Mouse (Mus musculus) heart, embryonic 16.5 days (tissue): Measurements from ENCODE around the gene Nupr1l. TPM values are rescaled to one million over a fixed set of nuclear protein-coding genes. Genes with fewer than 3 reads are reported as not detected.
"Not testable (repeated sequence)": the region's sequence is repeated elsewhere in the genome, so short reads cannot be mapped to it uniquely, and the experiment has no call there.

Experiments
- ATAC-seq: fragments of 200-750 bp; cut with Nextera tagmentation; replicated peaks from 2 replicates; pipeline ENCODE4 v1.8.0; 2017; ENCODE audit warnings: moderate number of reproducible peaks; ENCODE audit not compliant: insufficient read depth, low FRiP score; ENCODE audit errors: extremely low read depth
- H3K27ac ChIP-seq: fragments of 300-500 bp; sonication (generic); 2 replicates; pipeline ENCODE4 v1.5.1; 2014; ENCODE audit warnings: mild to moderate bottlenecking, low read length, control low read depth, moderate library complexity
- H3K27me3 ChIP-seq: fragments of 300-500 bp; sonication (generic); 2 replicates; pipeline ENCODE4 v1.6.1; 2014; ENCODE audit warnings: low read length, mixed read lengths; ENCODE audit not compliant: control insufficient read depth, insufficient read depth
- H3K36me3 ChIP-seq: fragments of 300-500 bp; sonication (generic); 2 replicates; pipeline ENCODE4 v1.6.1; 2014; ENCODE audit not compliant: control insufficient read depth, insufficient read depth
- H3K4me1 ChIP-seq: fragments of 300-500 bp; sonication (generic); 2 replicates; pipeline ENCODE4 v1.6.1; 2014; ENCODE audit warnings: low read length, mixed read lengths; ENCODE audit not compliant: control insufficient read depth, insufficient read depth
- H3K4me2 ChIP-seq: fragments of 300-500 bp; sonication (generic); 2 replicates; pipeline ENCODE4 v1.6.1; 2014; ENCODE audit warnings: low read depth, mild to moderate bottlenecking, control low read depth, low read length
- H3K4me3 ChIP-seq: fragments of 300-500 bp; sonication (generic); 2 replicates; pipeline ENCODE4 v1.5.1; 2014; ENCODE audit warnings: mild to moderate bottlenecking, control low read depth, low read length
- H3K9ac ChIP-seq: fragments of 300-500 bp; sonication (generic); 2 replicates; pipeline ENCODE4 v1.6.1; 2014; ENCODE audit warnings: low read length, control low read depth
- H3K9me3 ChIP-seq: fragments of 300-500 bp; sonication (generic); replicated peaks from 2 replicates; pipeline ENCODE4 v1.6.1; 2016; ENCODE audit warnings: low read length; ENCODE audit not compliant: control insufficient read depth
- WGBS: fragments of 180-500 bp; shearing (Covaris S2); extraction: QIAGEN DNeasy Blood & Tissue Kit; methylation state at CpG from one replicate; pipeline ENCODE4 v1.1.7; 2014; 5-methylcytosine and 5-hydroxymethylcytosine counted together
- polyA plus RNA-seq: library from polyadenylated mRNA; unstranded; fragments of >200 nt; fragmentation: Nextera tagmentation; extraction: Ambion mirVana; gene quantifications from 2 replicates; pipeline ENCODE4 v1.2.1, GENCODE M21; 2015

Gene Nupr1l
- polyA plus RNA-seq, 1 experiment from 2014 or later, result 2.3 TPM

DNA sequence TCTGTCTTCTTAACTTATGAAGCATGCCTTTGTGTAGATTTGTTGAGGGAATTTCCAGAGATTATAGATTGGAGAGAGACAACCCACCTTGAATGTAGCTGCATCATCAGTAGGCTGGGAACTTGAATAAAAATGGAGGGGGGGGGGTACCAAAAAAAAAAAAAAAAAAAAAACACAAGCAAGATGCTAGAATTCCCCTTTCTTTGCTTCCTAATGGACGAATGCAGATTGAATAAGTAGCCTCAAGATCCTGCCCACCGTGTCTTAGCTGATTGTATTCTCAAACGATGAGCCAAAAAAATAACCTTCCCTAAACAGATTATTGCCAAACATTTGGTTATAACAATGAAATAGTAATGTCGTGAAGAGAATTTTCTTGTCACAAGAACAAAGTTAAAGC lies 565 bp upstream of the Nupr1l start:
- ATAC-seq, result no peak
- Histone ChIP-seq H3K4me1 (no peaks in the 10 kb centered on the region; the same call in 1 of the 2 replicates), H3K9me3 (no peaks in the 10 kb centered on the region), H3K36me3 (no peaks in the 10 kb centered on the region), H3K9ac (peak overlapping the region; percentile 86), H3K27me3 (no peaks in the 10 kb centered on the region), H3K27ac (no peak overlapping the region), H3K4me3 (peak overlapping the region; percentile 76), H3K4me2 (peak overlapping the region; percentile 84)
- WGBS, result 27% methylated on average over 4 of the region's 4 CpGs

DNA sequence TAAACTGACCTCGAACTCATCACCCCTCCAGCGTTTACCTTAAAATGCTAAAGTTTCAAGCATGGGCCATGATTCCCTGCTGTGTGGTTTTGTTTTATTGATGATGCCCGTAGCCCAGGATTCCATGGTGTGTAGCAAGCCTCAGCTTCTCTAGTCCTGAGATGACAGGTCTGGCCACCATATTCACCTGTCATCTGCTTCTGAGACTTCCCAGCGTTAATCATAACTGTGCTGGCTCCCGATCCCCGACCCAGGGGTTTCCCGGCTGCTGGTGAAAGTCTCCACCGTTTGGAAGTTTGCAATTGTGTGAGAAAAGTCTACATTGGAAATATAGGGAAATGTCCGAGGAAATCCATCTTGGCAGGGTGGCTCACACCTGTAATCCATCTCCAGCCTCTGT lies 807 bp downstream of the Nupr1l start:
- peak overlapping the region; percentile 84 for H3K4me2 ChIP-seq
- no peaks in the 10 kb centered on the region for H3K9me3 ChIP-seq
- no peak for ATAC-seq
- no peaks in the 10 kb centered on the region for H3K27me3 ChIP-seq
- peak overlapping the region; percentile 86; the same call in 1 of the 2 replicates for H3K9ac ChIP-seq
- H3K4me3 ChIP-seq, result peak overlapping the region; percentile 76
- 69% methylated on average over 9 of the region's 9 CpGs for WGBS
- H3K36me3 ChIP-seq, result no peaks in the 10 kb centered on the region
- no peaks in the 10 kb centered on the region; the same call in 1 of the 2 replicates for H3K4me1 ChIP-seq
- no peak overlapping the region for H3K27ac ChIP-seq

DNA sequence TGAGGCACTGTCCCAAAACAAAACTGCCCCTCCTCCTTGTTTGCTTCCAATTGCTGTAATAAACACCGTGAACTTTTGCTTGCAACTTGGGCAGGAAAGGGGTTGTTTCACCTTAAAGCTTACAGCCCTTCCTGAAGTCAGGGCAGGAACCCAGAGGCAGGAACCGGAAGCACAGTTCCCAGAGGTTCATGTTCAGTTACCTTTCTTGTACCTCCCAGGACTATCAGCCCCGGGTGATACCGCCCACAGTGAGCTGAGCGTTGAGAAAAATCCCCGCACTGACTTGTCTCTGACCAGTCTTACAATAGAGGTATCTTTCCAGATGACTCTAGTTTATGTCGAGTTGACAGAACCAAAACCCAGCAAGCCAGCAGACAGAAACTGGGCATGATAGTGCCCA lies 1.3 kb downstream of the Nupr1l start:
- H3K9me3 ChIP-seq, result no peaks in the 10 kb centered on the region
- H3K27ac ChIP-seq, result no peak overlapping the region
- H3K4me1 ChIP-seq, result no peaks in the 10 kb centered on the region; the same call in 1 of the 2 replicates
- no peak for ATAC-seq
- H3K4me3 ChIP-seq, result no peak overlapping the region
- H3K27me3 ChIP-seq, result no peaks in the 10 kb centered on the region
- 70% methylated on average over 7 of the region's 7 CpGs for WGBS
- H3K36me3 ChIP-seq, result no peaks in the 10 kb centered on the region
- H3K4me2 ChIP-seq, result no peak overlapping the region
- H3K9ac ChIP-seq, result no peak overlapping the region

DNA sequence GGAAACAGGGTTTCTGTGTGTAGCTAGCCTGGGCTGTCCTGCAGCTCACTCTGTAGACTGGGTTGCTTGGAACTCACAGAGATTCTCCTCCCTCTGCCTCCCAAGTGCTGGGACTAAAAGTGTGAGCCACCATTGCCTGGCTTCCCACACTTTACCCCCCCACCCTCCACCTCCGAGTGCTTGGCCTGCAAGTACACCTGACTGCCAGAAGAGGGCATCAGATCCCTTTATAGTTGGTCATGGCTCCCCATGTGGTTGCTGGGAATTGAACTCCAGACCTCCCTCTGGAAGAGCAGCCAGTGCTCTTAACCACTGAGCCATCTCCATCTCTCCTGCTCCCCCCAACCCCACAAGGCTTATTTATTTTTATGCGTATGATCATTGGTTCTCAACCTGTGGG lies 5.7 kb downstream of the Nupr1l start:
- 20% methylated on average over 2 of the region's 2 CpGs for WGBS
- no peaks in the 10 kb centered on the region for H3K9me3 ChIP-seq
- no peak for ATAC-seq
- no peaks in the 10 kb centered on the region for H3K27me3 ChIP-seq
- H3K4me1 ChIP-seq, result no peaks in the 10 kb centered on the region; the same call in 1 of the 2 replicates
- no peak overlapping the region for H3K4me3 ChIP-seq
- H3K27ac ChIP-seq, result no peak overlapping the region
- no peak overlapping the region for H3K4me2 ChIP-seq
- no peaks in the 10 kb centered on the region for H3K36me3 ChIP-seq
- no peak overlapping the region for H3K9ac ChIP-seq

DNA sequence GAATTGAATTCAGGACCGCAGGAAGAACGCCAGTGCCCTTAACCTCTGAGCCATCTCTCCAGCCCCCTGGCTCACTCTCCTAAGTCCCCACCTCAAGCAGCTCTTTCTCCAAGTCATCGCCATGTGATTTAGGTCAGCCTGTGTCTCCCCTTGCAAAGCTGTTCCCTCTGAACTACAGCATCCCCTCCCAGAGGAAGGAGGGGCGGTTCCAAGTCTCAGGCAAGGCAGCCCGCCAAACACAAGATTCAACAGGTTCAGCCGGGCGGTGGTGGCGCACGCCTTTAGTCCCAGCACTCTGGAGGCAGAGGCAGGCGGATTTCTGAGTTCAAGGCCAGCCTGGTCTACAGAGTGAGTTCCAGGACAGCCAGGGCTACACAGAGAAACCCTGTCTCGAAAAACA lies 7.2 kb downstream of the Nupr1l start:
- H3K4me3 ChIP-seq, H3K9me3 ChIP-seq, H3K4me1 ChIP-seq, H3K27ac ChIP-seq, ATAC-seq, H3K9ac ChIP-seq, H3K4me2 ChIP-seq, H3K27me3 ChIP-seq, H3K36me3 ChIP-seq: not testable (repeated sequence)
- 75% methylated on average over 11 of the region's 11 CpGs for WGBS

DNA sequence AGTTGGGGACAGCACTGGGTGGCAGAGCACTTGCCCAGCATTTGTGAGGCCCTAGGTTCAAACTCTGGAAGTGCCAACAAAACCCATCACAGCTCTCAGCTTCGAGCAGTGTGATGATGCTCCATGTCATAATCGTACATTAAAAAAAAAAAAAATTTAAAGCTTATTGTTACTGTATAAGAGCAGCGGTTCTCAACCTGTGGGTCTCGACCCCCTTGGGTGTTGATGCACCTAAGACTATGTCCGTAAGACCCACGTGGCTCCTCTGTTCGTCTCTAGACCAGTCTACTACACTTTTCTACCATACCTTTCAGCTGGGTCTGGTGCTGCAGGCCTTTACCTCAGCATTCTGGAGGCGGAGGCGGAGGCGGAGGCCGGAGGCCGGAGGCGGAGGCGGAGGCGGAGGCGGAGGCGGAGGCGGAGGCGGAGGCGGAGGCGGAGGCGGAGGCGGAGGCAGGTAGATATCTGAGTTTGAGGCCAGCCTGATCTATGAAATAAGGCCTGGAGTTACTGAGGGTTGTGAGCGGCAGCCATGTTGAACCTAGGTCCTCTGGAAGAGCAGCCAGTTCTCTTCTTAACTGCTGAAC lies 9.8 kb downstream of the Nupr1l start:
- H3K27me3 ChIP-seq, result no peaks in the 10 kb centered on the region
- H3K36me3 ChIP-seq, result no peaks in the 10 kb centered on the region
- no peak overlapping the region for H3K9ac ChIP-seq
- no peak overlapping the region for H3K4me2 ChIP-seq
- 85% methylated on average over 24 of the region's 24 CpGs for WGBS
- no peak overlapping the region for H3K27ac ChIP-seq
- no peak overlapping the region for H3K4me3 ChIP-seq
- no peak for ATAC-seq
- H3K9me3 ChIP-seq, result no peaks in the 10 kb centered on the region
- H3K4me1 ChIP-seq, result no peaks in the 10 kb centered on the region

DNA sequence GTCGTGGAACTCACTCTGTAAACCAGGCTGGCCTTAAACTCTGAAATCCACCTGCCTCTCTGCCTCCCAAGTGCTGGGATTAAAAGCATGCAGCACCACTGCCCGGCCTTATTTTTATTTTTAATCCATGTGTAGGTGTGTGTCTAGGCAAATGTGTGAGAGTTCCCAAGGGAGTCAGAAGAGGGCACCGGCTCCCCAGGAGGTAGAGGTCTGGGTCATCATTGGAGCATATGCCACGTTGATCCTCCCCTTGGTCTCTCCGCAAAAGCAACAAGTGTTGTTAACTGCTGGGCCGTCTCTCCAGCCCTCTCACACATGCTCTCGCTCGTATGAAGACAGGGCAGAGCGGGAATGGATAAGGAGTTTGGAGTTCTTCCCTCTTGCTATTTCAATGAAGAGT lies 10.4 kb downstream of the Nupr1l start:
- no peak overlapping the region for H3K4me3 ChIP-seq
- H3K9me3 ChIP-seq, result no peaks in the 10 kb centered on the region
- H3K27ac ChIP-seq, result no peak overlapping the region
- 72% methylated on average over 9 of the region's 9 CpGs for WGBS
- H3K36me3 ChIP-seq, result no peaks in the 10 kb centered on the region
- ATAC-seq, result no peak
- no peak overlapping the region for H3K4me2 ChIP-seq
- no peaks in the 10 kb centered on the region for H3K4me1 ChIP-seq
- no peaks in the 10 kb centered on the region for H3K27me3 ChIP-seq
- no peak overlapping the region for H3K9ac ChIP-seq

DNA sequence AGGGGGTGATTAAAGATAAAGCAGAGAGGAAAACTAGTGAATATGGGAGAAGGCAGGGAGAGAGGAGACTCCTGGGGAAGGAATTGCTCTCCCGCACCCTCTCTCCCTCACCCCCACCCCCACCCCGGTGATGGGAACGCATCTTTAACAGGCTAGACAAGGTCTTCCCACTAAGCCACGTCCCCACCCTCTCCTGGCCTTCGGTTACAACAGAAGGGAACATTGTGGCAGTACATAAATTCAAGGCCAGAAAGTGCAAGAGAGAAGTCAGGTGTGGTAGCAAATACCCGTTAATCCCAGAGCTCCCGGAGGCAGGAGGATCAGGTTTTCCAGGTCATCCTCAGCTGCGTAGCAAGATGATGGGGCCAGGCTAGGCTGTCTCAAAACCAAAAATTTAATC lies 11.0 kb downstream of the Nupr1l start:
- H3K36me3 ChIP-seq, result no peaks in the 10 kb centered on the region
- H3K4me2 ChIP-seq, result no peak overlapping the region
- no peaks in the 10 kb centered on the region for H3K27me3 ChIP-seq
- H3K9me3 ChIP-seq, result no peaks in the 10 kb centered on the region
- H3K4me1 ChIP-seq, result no peaks in the 10 kb centered on the region
- H3K9ac ChIP-seq, result no peak overlapping the region
- 57% methylated on average over 8 of the region's 8 CpGs for WGBS
- ATAC-seq, result no peak
- no peak overlapping the region for H3K27ac ChIP-seq
- H3K4me3 ChIP-seq, result no peak overlapping the region

DNA sequence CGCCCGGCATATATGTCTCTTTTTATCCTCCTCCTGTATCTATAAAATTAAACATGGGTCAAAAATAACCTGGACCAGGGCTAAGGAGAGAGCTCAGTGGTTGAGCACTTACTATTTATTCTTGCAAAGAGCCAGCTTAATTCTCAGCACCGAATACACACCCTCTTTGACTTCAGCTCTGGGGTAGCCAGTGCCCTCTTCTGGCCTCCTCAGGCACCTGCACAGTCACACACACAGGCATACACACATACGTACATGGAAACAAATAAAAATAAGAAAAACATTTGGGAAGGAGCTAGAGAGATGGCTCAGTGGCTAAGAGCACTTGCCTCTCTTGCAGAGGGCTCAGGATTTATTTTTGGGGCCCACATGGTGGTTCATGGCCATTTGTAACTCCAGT lies 13.6 kb downstream of the Nupr1l start:
- no peak for ATAC-seq
- no peak overlapping the region for H3K4me2 ChIP-seq
- no peak overlapping the region for H3K4me3 ChIP-seq
- H3K27me3 ChIP-seq, result no peaks in the 10 kb centered on the region
- WGBS, result 93% methylated on average over 4 of the region's 4 CpGs
- H3K4me1 ChIP-seq, result no peaks in the 10 kb centered on the region
- no peak overlapping the region for H3K27ac ChIP-seq
- H3K9ac ChIP-seq, result no peak overlapping the region
- H3K36me3 ChIP-seq, result no peaks in the 10 kb centered on the region
- no peaks in the 10 kb centered on the region for H3K9me3 ChIP-seq
